Mouse (Mus musculus) intestine, embryonic 16.5 days (tissue): ENCODE measurements at regions not wholly inside any gene's neighbourhood (a gene's known extent, or its start where the extent isn't known, plus 50 kb on each side); places are given as distances from the start of the nearest gene placed in this dataset.

Source experiments
- ATAC-seq: fragments of 200-750 bp; cut with Nextera tagmentation; 2 replicates; pipeline ENCODE4 v1.8.0; 2017; ENCODE audit warnings: moderate TSS enrichment, moderate library complexity
- H3K27ac ChIP-seq: fragments of 300-500 bp; sonication (generic); 2 replicates; pipeline ENCODE4 v1.5.1; 2014; ENCODE audit warnings: mild to moderate bottlenecking, low read length
- H3K27me3 ChIP-seq: fragments of 300-500 bp; sonication (generic); replicated peaks from 2 replicates; pipeline ENCODE4 v1.6.1; 2014; ENCODE audit warnings: low read length, control low read depth, mixed read lengths; ENCODE audit not compliant: control insufficient read depth, insufficient read depth
- H3K36me3 ChIP-seq: fragments of 300-500 bp; sonication (generic); 2 replicates; pipeline ENCODE4 v1.6.1; 2014; ENCODE audit warnings: low read length, control low read depth; ENCODE audit not compliant: control insufficient read depth, insufficient read depth
- H3K4me1 ChIP-seq: fragments of 300-500 bp; sonication (generic); 2 replicates; pipeline ENCODE4 v1.6.1; 2014; ENCODE audit warnings: low read length, control low read depth, mixed read lengths; ENCODE audit not compliant: control insufficient read depth, insufficient read depth
- H3K4me2 ChIP-seq: fragments of 300-500 bp; sonication (generic); 2 replicates; pipeline ENCODE4 v1.6.1; 2014; ENCODE audit warnings: low read depth, low read length, control low read depth
- H3K4me3 ChIP-seq: fragments of 300-500 bp; sonication (generic); 2 replicates; pipeline ENCODE4 v1.5.1; 2014; ENCODE audit warnings: mild to moderate bottlenecking, low read length
- H3K9ac ChIP-seq: fragments of 300-500 bp; sonication (generic); 2 replicates; pipeline ENCODE4 v1.6.1; 2014; ENCODE audit warnings: low read depth, low read length
- H3K9me3 ChIP-seq: fragments of 300-500 bp; sonication (generic); 2 replicates; pipeline ENCODE4 v1.6.1; 2016; ENCODE audit warnings: low read length, control low read depth; ENCODE audit not compliant: control insufficient read depth
- WGBS: fragments of 180-500 bp; shearing (Covaris S2); extraction: QIAGEN DNeasy Blood & Tissue Kit; methylation state at CpG from one replicate; pipeline ENCODE4 v1.1.7; 2014; 5-methylcytosine and 5-hydroxymethylcytosine counted together

DNA sequence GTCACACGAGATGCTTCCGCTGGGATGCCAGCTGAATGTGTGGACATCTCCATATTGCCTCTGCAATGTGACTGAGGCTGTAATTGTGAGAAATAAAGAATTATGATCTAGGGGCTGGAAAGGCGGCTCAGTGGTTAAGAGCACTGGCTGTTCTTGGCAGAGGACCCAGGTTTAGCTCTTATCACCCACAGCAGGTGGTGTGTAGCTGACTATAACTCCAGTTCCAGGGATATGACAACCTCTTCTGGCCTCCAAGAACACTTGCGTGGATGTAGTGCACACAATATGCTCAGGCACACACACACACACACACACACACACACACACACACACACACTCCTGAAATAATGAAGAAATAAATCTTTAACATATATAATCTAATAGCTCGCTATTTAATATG is 232.7 kb upstream of the Kcnab2 start:
- Histone ChIP-seq H3K27me3 (no peaks in the 10 kb centered on the region), H3K4me1 (no peaks in the 10 kb centered on the region), H3K36me3 (no peaks in the 10 kb centered on the region), H3K9me3 (no peaks in the 10 kb centered on the region), H3K4me2 (no peak overlapping the region), H3K9ac (no peak overlapping the region), H3K4me3 (no peak overlapping the region), H3K27ac (no peak overlapping the region)
- WGBS = 87% methylated on average over 5 of the region's 5 CpGs
- no peak for ATAC-seq

DNA sequence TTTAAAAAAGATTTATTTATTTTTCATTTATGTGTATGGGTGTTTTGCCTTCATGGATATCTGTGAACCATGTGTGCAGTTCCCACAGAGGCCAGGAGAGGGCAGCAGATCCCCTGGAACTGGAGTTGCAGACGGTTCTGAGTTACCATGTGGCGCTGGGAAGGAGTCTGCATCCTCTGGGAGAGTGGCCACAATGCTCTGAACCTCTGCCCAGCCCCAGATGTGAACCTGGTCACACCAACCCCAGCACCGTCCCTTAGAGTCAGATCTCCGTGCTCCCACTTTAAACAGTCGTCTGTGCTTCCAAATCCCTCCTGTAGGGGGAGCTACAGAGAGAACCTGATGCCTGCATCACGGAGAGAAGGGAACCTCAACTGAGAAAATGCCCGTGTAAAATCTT is 222.5 kb upstream of the Kcnab2 start:
- ATAC-seq = no peak
- Histone ChIP-seq H3K27ac (no peak overlapping the region), H3K4me3 (no peak overlapping the region), H3K4me2 (no peak overlapping the region), H3K36me3 (no peaks in the 10 kb centered on the region), H3K9me3 (no peaks in the 10 kb centered on the region), H3K4me1 (no peaks in the 10 kb centered on the region), H3K27me3 (no peaks in the 10 kb centered on the region), H3K9ac (no peak overlapping the region)
- WGBS = 73% methylated on average over 7 of the region's 7 CpGs

GRCm38 (mm10) chr4:152697247-152697960 is 219.7 kb upstream of the Kcnab2 start:
- Histone ChIP-seq H3K27ac (no peak overlapping the region), H3K27me3 (no peaks in the 10 kb centered on the region), H3K36me3 (no peaks in the 10 kb centered on the region), H3K4me1 (no peaks in the 10 kb centered on the region), H3K4me3 (no peak overlapping the region), H3K9me3 (no peaks in the 10 kb centered on the region), H3K4me2 (no peak overlapping the region), H3K9ac (no peak overlapping the region)
- no peak for ATAC-seq
- WGBS = 22% methylated on average over 22 of the region's 22 CpGs

DNA sequence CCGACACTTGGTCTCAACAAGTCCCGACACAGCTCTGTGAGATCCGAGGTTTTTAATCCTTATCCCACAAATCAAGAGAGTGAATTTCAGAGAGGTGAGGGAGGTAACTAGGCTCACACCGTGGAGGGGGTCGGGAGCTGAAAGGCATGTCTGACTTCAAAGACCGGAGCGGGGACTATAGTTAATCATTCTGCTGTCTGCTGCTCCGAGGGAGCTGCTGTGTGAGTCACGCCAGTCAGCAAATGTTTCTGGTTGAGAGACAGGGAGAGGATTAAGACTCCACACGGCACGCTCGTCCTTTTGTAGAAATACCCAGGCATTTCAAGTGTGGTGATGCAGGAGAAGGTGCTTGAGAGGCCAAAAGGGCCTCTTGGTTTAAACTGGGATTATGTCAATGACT is 214.1 kb upstream of the Kcnab2 start:
- H3K4me1 ChIP-seq = no peaks in the 10 kb centered on the region; the same call in 1 of the 2 replicates
- no peak overlapping the region for H3K27ac ChIP-seq
- no peak overlapping the region for H3K4me3 ChIP-seq
- no peak overlapping the region for H3K4me2 ChIP-seq
- 29% methylated on average over 12 of the region's 12 CpGs for WGBS
- no peak for ATAC-seq
- peaks cover 3% of the 10 kb centered on the region; the same call in 1 of the 2 replicates for H3K9me3 ChIP-seq
- H3K36me3 ChIP-seq = no peaks in the 10 kb centered on the region
- H3K9ac ChIP-seq = no peak overlapping the region
- H3K27me3 ChIP-seq = no peaks in the 10 kb centered on the region

DNA sequence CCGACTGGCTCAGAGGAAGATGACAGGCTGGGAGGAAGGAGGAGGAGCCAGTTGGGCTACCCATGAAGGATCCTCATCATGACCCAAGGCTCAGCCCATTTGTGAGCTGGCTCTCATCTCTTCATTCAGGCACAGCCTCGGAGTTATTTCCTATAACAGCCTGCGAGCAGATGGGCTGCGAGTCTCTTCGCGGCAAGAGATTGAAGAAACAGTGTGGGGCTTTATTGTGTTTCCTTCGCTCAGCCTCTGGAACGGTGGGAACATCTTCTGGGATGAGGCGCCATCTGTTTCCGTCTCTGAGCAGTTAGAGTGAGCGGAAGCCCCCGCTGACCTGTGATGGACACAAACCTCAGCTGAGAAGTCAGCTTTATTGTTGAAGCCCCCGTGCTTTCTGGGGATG is 213.6 kb upstream of the Kcnab2 start:
- Histone ChIP-seq H3K27ac (no peak overlapping the region), H3K4me3 (no peak overlapping the region), H3K36me3 (no peaks in the 10 kb centered on the region), H3K9me3 (peaks cover 3% of the 10 kb centered on the region; the same call in 1 of the 2 replicates), H3K4me1 (no peaks in the 10 kb centered on the region; the same call in 1 of the 2 replicates), H3K4me2 (no peak overlapping the region), H3K27me3 (no peaks in the 10 kb centered on the region), H3K9ac (no peak overlapping the region)
- ATAC-seq = no peak
- 78% methylated on average over 13 of the region's 13 CpGs for WGBS

DNA sequence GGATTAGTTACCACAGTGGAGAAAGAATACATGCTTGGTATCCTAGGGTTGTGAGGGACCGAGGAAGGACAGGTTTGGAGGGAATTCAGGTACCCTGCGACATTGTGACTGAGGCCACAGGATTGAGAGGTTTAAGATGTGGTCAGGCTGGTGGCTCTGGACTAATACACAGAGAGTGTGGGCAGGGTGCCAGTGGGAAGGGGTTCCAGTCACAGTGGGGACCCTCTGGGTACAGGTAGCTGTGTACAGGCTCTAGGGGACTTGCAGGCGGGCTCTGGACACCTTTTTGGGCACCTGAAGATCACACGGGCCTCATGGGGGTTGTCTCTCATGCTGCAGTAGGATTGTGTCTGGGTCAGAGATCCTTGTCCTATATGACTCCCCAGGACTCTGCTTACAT is 213.1 kb upstream of the Kcnab2 start:
- Histone ChIP-seq H3K9ac (no peak overlapping the region), H3K36me3 (no peaks in the 10 kb centered on the region), H3K9me3 (peaks cover 3% of the 10 kb centered on the region; the same call in 1 of the 2 replicates), H3K4me3 (no peak overlapping the region), H3K4me1 (no peaks in the 10 kb centered on the region; the same call in 1 of the 2 replicates), H3K27me3 (no peaks in the 10 kb centered on the region), H3K4me2 (no peak overlapping the region), H3K27ac (no peak overlapping the region)
- no peak for ATAC-seq
- WGBS = 91% methylated on average over 4 of the region's 4 CpGs

- no peak overlapping the region for H3K4me3 ChIP-seq
- H3K27ac ChIP-seq = no peak overlapping the region
- H3K27me3 ChIP-seq = no peaks in the 10 kb centered on the region
- 80% methylated on average over 9 of the region's 9 CpGs for WGBS
- no peaks in the 10 kb centered on the region; the same call in 1 of the 2 replicates for H3K4me1 ChIP-seq
- no peak overlapping the region for H3K4me2 ChIP-seq
- H3K9me3 ChIP-seq = peaks cover 3% of the 10 kb centered on the region; the same call in 1 of the 2 replicates
- no peak for ATAC-seq
- no peak overlapping the region for H3K9ac ChIP-seq
- H3K36me3 ChIP-seq = no peaks in the 10 kb centered on the region
Measured at GRCm38 (mm10) chr4:152689831-152690230, 212.2 kb upstream of the Kcnab2 start.

DNA sequence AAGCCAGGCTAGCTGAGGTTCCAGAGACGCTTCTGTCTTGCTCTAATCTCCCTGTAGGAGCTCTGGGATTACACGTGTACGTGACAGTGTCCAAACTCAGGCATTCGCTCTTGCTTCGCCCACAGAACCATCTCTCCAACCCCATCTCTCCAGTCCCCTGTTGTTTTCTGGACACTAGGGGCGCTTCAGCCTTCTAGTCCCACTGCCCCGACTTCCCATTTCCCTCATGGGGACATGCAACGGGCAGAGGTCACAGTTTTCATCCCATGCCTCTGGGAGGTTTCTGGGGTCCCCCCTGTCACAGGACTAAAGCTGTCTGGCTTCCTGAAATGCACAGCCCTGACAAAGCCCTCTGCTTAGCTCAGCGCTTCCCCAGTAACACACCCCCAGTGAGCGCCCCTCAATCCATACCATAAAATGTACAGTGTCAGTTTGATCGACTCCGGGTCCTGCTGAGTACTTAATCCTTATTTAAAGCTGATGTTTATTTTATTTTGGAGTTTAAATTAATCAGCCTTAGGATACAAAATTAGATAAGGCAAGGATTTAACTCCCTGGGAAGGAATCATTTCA is 208.9 kb upstream of the Kcnab2 start:
- ATAC-seq = no peak
- WGBS = 53% methylated on average over 12 of the region's 12 CpGs
- no peaks in the 10 kb centered on the region for H3K36me3 ChIP-seq
- H3K4me2 ChIP-seq = no peak overlapping the region
- H3K9me3 ChIP-seq = peaks cover 3% of the 10 kb centered on the region; the same call in 1 of the 2 replicates
- no peaks in the 10 kb centered on the region; the same call in 1 of the 2 replicates for H3K4me1 ChIP-seq
- no peaks in the 10 kb centered on the region for H3K27me3 ChIP-seq
- H3K9ac ChIP-seq = no peak overlapping the region
- H3K4me3 ChIP-seq = no peak overlapping the region
- no peak overlapping the region for H3K27ac ChIP-seq

DNA sequence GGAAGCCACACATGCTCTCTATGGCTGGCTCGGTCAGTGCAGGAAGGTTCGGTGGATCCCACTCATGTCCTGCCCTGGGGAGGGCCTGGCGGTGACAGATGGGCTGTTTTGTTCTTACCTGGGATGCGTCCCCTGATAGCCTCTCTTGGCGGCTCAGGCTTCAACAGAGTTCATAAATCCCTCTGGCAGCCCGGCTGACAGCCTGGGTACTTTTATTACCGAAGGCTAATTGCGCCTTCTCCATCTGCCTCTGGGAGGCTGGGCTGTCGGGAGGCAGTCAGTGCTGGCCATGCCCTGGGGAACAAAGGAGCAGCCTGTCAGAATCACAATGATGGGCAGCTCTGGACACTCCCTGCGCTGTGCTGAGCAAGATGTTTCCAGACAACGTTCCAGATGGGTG is 196.5 kb upstream of the Kcnab2 start:
- Histone ChIP-seq H3K9me3 (0 out of 2 replicates have a peak, but pooled peaks cover 4% of the 10 kb centered on the region), H3K4me2 (no peak overlapping the region), H3K36me3 (no peaks in the 10 kb centered on the region), H3K27me3 (no peaks in the 10 kb centered on the region), H3K4me1 (no peaks in the 10 kb centered on the region), H3K4me3 (no peak overlapping the region), H3K9ac (no peak overlapping the region), H3K27ac (no peak overlapping the region)
- ATAC-seq = no peak
- 19% methylated on average over 11 of the region's 11 CpGs for WGBS
